Mouse (Mus musculus): ENCODE measurements around the gene Npr2. TPM values are rescaled to one million over a fixed set of nuclear protein-coding genes. Genes with fewer than 3 reads are reported as not detected.

Npr2 gene
- total and polyA plus RNA-seq, 3 experiments = 0.27 to 2.3 TPM; not detected in 1

- H3K4me1 ChIP-seq (ENCODE audit: control insufficient read depth in 1 of 2, insufficient read depth in 2 of 2, low read length in 2 of 2) = peaks cover 0 to 12% of the 10 kb centered on the region in 2 experiments; a peak in 2 of 4 replicates
- no peak for DNase-seq (ENCODE audit: low read depth, low spot score)
- H3K9me3 ChIP-seq (replicated peaks; ENCODE audit: insufficient read depth, low read length) = no peaks in the 10 kb centered on the region
- peak overlapping the region; percentile 74 for H3K9ac ChIP-seq (ENCODE audit: control insufficient read depth, low read depth, low read length, poor library complexity, severe bottlenecking)
- H3K27ac ChIP-seq (ENCODE audit: control insufficient read depth, low read depth, low read length) = no peak overlapping the region
- H3K4me3 ChIP-seq (ENCODE audit: control insufficient read depth in 1 of 2, insufficient read depth in 1 of 2, low read depth in 2 of 2, low read length in 2 of 2) = peak overlapping the region; percentile 78 to 87
- TF ChIP-seq CTCF (IDR thresholded peaks at IDR 0.05 in 2 of 3, conservative IDR thresholded peaks at IDR 0.05 in 1 of 3; ENCODE audit: control insufficient read depth in 1 of 3, insufficient read depth in 1 of 3, low read depth in 2 of 3, low read length in 3 of 3, poor library complexity in 1 of 3, severe bottlenecking in 1 of 3) (no peak), SIN3A (IDR thresholded peaks at IDR 0.05; ENCODE audit: low read length) (0 out of 2 replicates have a peak, but pooled peaks have one; percentile 3)
- H3K27me3 ChIP-seq (ENCODE audit: control insufficient read depth in 1 of 2, insufficient read depth in 2 of 2, low read length in 2 of 2) = peaks cover 0 to 1% of the 10 kb centered on the region in 2 experiments; a peak in 1 of 4 replicates
- H3K79me2 ChIP-seq (ENCODE audit: control insufficient read depth, insufficient read depth, low read length, poor library complexity) = no peaks in the 10 kb centered on the region; the same call in 1 of the 2 replicates
- no peaks in the 10 kb centered on the region; a peak in 1 of 4 replicates for H3K36me3 ChIP-seq (ENCODE audit: control insufficient read depth in 1 of 2, insufficient read depth in 2 of 2, low read length in 2 of 2)
These were observed 37.7 kb downstream of the Npr2 start for GRCm38 (mm10) chr4:43669428-43669794.

DNA sequence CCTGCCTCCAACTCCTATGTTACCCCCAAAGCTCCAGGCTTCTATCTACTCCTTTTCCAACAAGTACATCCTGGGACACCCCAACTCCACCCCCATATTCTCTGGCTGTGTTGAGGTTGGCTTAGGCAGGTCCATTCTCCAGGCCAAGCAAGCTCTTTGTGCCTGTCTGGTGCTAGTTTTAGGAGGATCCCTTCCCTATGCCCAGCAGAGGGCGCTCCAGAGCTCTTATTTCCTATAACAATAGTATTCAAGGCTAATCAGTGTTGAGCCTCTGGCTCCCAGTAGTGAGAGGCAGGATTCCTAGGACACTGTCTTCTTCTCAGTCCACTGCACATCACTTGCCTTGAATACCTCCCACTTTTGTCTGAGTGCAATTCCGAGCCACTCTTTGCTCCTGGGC, 40.3 kb downstream of the Npr2 start:
- TF ChIP-seq RAD21 (IDR thresholded peaks at IDR 0.05; ENCODE audit: low read depth, low read length) = peak; percentile 73
- no peak for TF ChIP-seq USF1 (IDR thresholded peaks at IDR 0.05; ENCODE audit: low read depth, low read length)
- peak; percentile 28; the same call in 1 of the 2 replicates for TF ChIP-seq SIN3A (IDR thresholded peaks at IDR 0.05; ENCODE audit: low read length)
- TF ChIP-seq ELF1 (IDR thresholded peaks at IDR 0.05; ENCODE audit: low read depth, low read length) = 0 out of 2 replicates have a peak, but pooled peaks have one; percentile 21
- no peak for TF ChIP-seq POLR2A (IDR thresholded peaks at IDR 0.05; ENCODE audit: control insufficient read depth in 1 of 2, insufficient read depth in 1 of 2, low read depth in 1 of 2, low read length in 2 of 2, poor library complexity in 1 of 2)
- TF ChIP-seq SMC3 (IDR thresholded peaks at IDR 0.05; ENCODE audit: low read depth, low read length) = peak; percentile 86
- peak; percentile 65 for TF ChIP-seq ZC3H11A (IDR thresholded peaks at IDR 0.05; ENCODE audit: low read depth, low read length)
- TF ChIP-seq CTCF (IDR thresholded peaks at IDR 0.05 in 2 of 3, conservative IDR thresholded peaks at IDR 0.05 in 1 of 3; ENCODE audit: control insufficient read depth in 1 of 3, insufficient read depth in 1 of 3, low read depth in 2 of 3, low read length in 3 of 3, poor library complexity in 1 of 3, severe bottlenecking in 1 of 3) = peak; percentile 73 to 89 (median 84)
- Histone ChIP-seq H3K79me2 (ENCODE audit: control insufficient read depth, insufficient read depth, low read length, poor library complexity) (no peaks in the 10 kb centered on the region; the same call in 1 of the 2 replicates), H3K4me1 (ENCODE audit: control insufficient read depth in 1 of 2, insufficient read depth in 2 of 2, low read length in 2 of 2) (peaks cover 0 to 12% of the 10 kb centered on the region in 2 experiments; a peak in 2 of 4 replicates), H3K4me3 (ENCODE audit: control insufficient read depth in 1 of 2, insufficient read depth in 1 of 2, low read depth in 2 of 2, low read length in 2 of 2) (no peak overlapping the region), H3K36me3 (ENCODE audit: control insufficient read depth in 1 of 2, insufficient read depth in 2 of 2, low read length in 2 of 2) (no peaks in the 10 kb centered on the region; a peak in 1 of 4 replicates), H3K27me3 (ENCODE audit: control insufficient read depth in 1 of 2, insufficient read depth in 2 of 2, low read length in 2 of 2) (no peaks in the 10 kb centered on the region), H3K27ac (ENCODE audit: control insufficient read depth, low read depth, low read length) (no peak overlapping the region), H3K9me3 (replicated peaks; ENCODE audit: insufficient read depth, low read length) (no peaks in the 10 kb centered on the region), H3K9ac (ENCODE audit: control insufficient read depth, low read depth, low read length, poor library complexity, severe bottlenecking) (no peak overlapping the region)
- DNase-seq (ENCODE audit: low read depth, low spot score) = peak; percentile 87

DNA sequence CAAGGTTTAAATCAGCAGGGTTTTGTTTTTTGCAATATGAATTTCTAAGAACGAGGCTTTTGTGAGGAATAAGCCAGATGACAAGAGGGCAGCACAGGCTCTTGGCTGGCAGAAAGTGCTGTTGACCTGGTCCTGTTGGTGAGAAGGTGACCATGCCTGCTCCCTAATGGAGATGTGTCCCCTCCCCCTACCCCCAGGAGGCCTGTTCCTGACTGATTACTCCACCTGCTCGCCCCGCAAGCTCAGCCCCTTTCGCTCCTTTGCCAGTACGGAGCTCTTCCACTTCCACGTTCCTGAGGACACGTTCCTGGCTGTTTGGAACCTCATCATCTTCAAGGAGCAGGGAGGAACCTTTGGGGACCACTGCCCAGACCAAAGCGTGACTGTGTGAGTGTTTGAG, 42.0 kb downstream of the Npr2 start:
- Histone ChIP-seq H3K27me3 (ENCODE audit: control insufficient read depth in 1 of 2, insufficient read depth in 2 of 2, low read length in 2 of 2) (no peaks in the 10 kb centered on the region), H3K79me2 (ENCODE audit: control insufficient read depth, insufficient read depth, low read length, poor library complexity) (no peaks in the 10 kb centered on the region; the same call in 1 of the 2 replicates), H3K27ac (ENCODE audit: control insufficient read depth, low read depth, low read length) (no peak overlapping the region), H3K4me1 (ENCODE audit: control insufficient read depth in 1 of 2, insufficient read depth in 2 of 2, low read length in 2 of 2) (peaks cover 0 to 8% of the 10 kb centered on the region in 2 experiments; a peak in 2 of 4 replicates), H3K36me3 (ENCODE audit: control insufficient read depth in 1 of 2, insufficient read depth in 2 of 2, low read length in 2 of 2) (no peaks in the 10 kb centered on the region; a peak in 1 of 4 replicates), H3K9ac (ENCODE audit: control insufficient read depth, low read depth, low read length, poor library complexity, severe bottlenecking) (no peak overlapping the region), H3K4me3 (ENCODE audit: control insufficient read depth in 1 of 2, insufficient read depth in 1 of 2, low read depth in 2 of 2, low read length in 2 of 2) (no peak overlapping the region), H3K9me3 (replicated peaks; ENCODE audit: insufficient read depth, low read length) (no peaks in the 10 kb centered on the region)
- TF ChIP-seq KAT2A (conservative IDR thresholded peaks at IDR 0.05; ENCODE audit: low read depth, low read length) (no peak), CHD1 (IDR thresholded peaks at IDR 0.05; ENCODE audit: low read depth, low read length) (no peak), TAL1 (IDR thresholded peaks at IDR 0.05; ENCODE audit: low read length) (no peak), ZC3H11A (IDR thresholded peaks at IDR 0.05; ENCODE audit: low read depth, low read length) (no peak), E2F4 (IDR thresholded peaks at IDR 0.05; ENCODE audit: borderline replicate concordance, low read depth, low read length) (no peak), POLR2A (IDR thresholded peaks at IDR 0.05; ENCODE audit: control insufficient read depth in 1 of 2, insufficient read depth in 1 of 2, low read depth in 1 of 2, low read length in 2 of 2, poor library complexity in 1 of 2) (no peak), TBP (IDR thresholded peaks at IDR 0.05; ENCODE audit: low read depth, low read length) (no peak), BHLHE40 (IDR thresholded peaks at IDR 0.05; ENCODE audit: borderline replicate concordance, low read depth, low read length) (no peak), MXI1 (IDR thresholded peaks at IDR 0.05; ENCODE audit: low read depth, low read length) (no peak), TCF12 (IDR thresholded peaks at IDR 0.05; ENCODE audit: low read depth, low read length) (no peak), GATA1 (IDR thresholded peaks at IDR 0.05; ENCODE audit: low read depth, low read length) (no peak), HCFC1 (IDR thresholded peaks at IDR 0.05; ENCODE audit: low read depth, low read length) (no peak), MEF2A (IDR thresholded peaks at IDR 0.05; ENCODE audit: extremely low read depth, insufficient replicate concordance, low read depth, low read length, poor library complexity, severe bottlenecking) (no peak), JUND (IDR thresholded peaks at IDR 0.05; ENCODE audit: low read depth, low read length) (no peak)
- no peak for DNase-seq (ENCODE audit: low read depth, low spot score)
